Mouse (Mus musculus) spleen, postnatal 14 days (tissue): ENCODE measurements around the gene Tpst2.

Experiments used
- DNase-seq, 2 experiments: peaks; one replicate each; pipeline ENCODE4 v3.0.0; 2021 to 2022; ENCODE audit warnings: low spot score in 2 of 2

Tpst2 gene

DNA sequence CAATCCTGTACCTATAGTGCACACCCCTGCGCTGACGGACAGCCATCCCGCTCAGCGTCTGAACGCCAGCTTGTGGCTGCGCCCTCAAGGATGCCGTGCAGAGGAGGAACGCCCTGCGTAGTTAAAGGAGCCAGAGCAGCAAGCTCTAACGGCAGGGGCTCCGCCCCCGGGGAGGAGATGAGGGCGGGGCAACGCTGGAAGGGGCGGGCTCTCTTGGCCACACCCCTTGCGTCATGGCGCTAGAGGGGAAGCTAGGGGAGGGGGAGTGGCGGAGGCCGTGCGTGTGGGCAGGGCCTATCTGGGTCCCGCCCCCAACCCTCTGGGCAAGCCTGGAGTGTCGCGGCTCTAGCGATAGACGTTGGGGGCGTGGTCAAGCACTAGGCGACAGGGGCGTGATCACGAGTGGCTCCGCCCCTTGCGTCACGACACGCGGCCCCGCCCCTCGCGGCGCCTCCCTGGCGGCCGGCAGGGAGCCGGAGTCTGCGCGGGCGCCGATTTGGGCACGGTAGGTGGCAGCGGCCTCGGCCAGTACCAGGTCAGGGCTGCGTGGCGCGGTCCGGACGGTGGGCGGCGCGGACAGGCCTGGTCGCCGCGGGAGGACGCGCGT lies at the start of gene Tpst2:
Gene Tpst2, plus strand, starts transcription at position 425 of the 607 bp plus-strand sequence.
- peak; percentile 100 for DNase-seq

GRCm38 (mm10) chr5:112227354-112227753 lies 49.1 kb upstream of the Tpst2 start:
- no peak for DNase-seq

GRCm38 (mm10) chr5:112227898-112228239 lies 48.6 kb upstream of the Tpst2 start:
- DNase-seq, result no peak

DNA sequence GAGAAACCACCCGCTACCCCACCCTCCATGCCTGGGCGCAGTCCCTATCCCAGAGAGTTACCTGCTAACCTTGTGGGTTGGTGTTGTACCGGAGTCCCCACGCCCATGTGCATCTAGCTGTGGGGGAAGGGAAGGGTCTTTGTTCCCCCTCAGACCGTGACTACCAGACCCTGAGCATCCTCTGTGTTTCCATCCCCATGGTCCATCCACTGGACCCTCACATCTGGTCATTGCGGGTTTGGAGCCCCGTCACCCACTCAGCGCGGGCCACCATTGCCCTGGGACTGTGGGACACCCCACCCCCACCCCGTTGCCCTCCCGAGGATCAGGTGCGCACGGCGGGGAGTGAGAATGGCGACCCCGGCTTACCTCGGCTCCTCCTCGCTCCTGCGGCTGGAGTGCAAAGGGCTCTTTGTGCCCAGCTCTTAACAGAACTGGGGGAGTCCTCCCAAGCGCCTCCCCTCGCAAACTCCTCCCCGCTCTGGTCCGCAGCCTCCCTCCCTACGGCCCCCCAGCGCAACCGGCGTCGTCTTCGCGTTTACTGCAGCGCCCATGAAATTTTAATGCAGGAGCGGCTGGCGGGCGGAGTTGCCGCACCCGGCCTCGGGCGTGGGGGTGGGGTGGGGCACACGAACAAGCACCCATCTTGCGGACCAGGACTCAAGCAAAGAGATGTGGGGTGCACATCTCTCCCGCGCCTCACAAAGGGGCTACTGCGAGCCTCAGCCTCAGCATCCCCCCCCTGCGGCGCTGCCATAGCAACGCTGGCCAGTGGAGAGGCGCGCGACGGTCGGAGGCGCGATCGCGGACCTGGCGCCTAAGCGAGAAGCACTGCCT lies 48.0 kb upstream of the Tpst2 start:
- DNase-seq, result no peak

- DNase-seq, result no peak
Measured at GRCm38 (mm10) chr5:112235806-112236205, 40.7 kb upstream of the Tpst2 start.

DNA sequence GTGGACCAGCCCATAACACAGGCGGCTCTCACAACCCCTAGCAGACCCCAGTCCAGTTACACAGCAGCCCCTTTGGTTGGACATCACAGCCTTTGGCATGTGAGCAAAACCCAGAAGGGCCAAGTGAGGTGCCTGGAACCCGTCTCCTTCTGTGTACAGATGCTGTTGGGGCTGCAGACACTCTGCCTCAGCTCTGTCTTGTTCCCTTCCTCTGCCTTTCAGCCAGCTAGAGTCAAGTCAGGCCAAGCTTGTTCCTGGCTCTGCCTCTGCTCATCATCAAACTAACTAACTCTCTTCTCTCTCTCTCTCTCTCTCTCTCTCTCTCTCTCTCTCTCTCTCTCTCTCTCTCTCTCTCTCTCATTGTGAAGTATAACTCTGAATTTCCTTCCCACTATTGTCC lies 39.9 kb upstream of the Tpst2 start:
- DNase-seq, result no peak

DNA sequence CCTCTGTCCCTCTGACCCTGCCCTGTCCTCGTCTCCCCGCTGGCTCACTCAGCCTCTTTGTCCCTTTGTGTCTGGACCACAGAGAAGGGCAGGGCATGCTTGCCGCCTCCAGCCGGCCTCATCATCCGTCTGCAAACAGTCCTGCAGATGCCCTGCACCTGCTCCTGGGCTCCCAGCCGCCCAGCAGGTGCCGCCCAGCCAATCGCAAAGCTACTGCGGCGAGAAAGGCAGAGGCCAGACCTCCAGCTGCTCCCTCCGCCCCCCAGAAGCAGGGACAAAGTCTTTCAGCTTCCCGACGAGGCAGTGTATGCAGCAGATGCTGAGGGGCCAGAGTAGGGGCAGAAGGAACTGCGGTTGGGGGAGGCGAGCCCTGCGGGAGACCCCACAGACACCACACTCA lies 39.1 kb upstream of the Tpst2 start:
- no peak for DNase-seq

GRCm38 (mm10) chr5:112237866-112238570 lies 38.5 kb upstream of the Tpst2 start:
- no peak for DNase-seq

DNA sequence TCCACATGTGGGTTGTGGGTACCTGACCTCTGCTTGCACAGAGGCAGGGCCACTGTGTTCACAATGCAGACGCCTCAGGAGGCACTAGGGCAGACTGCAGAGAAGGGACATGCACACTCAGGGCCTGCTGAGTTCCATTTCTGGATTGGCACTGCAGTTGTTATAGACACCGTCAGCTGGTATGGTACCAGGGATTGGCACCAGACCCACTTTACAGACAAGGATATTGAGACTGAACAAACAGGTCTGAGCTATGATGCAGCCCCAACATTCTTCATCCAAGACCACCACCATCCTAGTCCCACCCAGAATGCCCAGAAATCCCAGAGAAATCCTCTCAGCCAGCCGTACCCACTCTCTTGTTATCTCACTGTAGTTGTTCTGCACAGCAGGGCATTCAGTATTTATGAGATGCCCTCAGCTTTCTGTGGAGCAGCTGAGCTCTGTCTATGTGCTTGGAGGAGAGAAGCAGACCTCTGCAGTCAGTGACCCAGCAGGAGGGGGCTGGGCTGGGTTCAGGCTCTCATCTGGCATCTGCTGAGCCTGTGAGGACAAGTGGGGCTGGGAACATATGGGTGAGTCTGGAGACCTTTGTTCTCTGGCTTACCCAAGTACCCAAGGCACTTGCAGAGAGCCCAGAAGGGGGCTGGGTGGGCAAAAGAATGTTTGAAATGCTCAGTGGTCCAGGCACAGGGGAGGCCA lies 37.6 kb upstream of the Tpst2 start:
- DNase-seq, result no peak

- peak; percentile 70 to 81 for DNase-seq
Measured at GRCm38 (mm10) chr5:112240761-112241160, 35.7 kb upstream of the Tpst2 start.

GRCm38 (mm10) chr5:112241849-112242248 lies 34.6 kb upstream of the Tpst2 start:
- DNase-seq, result no peak

DNA sequence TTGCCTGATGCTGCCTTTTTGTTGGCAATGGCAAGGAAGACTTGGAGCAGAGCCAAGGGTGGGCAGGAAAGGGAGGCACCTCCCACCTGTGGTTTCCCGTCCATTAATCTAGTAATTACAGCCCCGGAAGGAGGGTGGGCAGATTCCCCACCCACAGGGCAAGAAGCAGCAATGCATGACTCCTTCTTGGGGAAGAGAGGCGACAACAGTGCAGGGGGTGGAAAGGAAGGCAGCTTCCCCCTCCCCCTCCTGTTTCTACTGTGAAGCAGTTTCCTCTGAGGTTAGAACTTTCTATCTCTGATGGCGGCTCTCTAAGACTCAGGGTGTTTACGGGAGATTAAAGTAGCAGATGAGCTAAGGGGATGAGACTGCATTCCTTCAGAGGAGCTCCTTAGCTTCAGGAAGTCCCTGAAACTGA lies 34.1 kb upstream of the Tpst2 start:
- DNase-seq, result no peak

DNA sequence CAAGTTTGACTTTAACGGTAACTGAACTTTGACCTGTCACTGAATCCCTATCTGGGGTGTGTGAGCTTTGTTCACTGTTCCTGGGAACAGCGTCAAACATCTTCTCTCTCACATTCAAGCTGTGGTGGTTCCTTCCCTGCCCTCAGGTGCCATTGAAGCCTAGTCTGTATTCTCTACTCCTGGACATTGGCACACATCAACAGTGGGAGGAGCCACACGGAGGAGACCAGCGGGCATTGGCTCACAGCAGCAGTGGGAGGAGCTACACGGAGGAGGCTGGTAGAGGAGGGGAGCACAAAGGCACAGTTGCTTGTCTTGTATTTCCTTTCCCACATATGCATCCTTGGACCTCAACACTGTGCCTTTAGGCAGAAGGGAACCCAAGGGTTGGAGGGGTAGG lies 33.5 kb upstream of the Tpst2 start:
- DNase-seq, result no peak

GRCm38 (mm10) chr5:112243539-112244274 lies 32.8 kb upstream of the Tpst2 start:
- no peak for DNase-seq

- DNase-seq, result no peak
Measured at GRCm38 (mm10) chr5:112244275-112244562, 32.3 kb upstream of the Tpst2 start.

DNA sequence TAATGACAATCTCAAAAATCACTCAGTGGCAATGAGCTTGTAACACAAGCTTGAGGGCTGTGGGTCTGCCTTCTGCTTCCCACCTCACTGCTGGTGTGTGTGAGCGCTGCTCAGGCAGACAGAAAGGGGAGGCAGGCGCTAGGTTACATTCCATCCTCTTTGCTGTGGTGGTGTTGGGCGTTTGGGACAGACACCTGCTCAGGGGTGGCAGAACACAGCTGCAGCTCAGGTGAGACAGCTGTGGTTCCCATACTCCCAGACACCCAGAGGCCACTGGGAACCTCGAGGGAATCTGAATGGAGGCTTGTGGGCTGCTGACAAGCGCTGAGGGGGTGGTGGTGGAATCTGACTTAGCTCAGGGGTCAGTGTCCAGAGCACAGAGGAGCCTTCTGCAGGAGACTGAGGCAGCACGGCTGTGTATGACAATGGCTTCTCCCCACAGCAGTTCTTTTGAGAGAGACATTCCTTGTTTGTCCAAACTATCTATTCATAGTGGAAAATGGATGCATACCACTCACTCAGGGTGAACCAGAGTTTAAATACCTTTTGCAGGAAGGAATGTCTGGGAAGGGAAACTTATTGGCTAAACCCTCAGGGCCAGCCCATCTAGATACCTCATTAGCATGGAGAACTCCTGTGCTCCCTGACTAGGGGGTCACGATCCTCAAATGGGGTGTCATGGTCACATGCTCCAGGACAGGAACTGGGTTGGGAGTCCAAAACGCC lies 31.4 kb upstream of the Tpst2 start:
- DNase-seq, result no peak

DNA sequence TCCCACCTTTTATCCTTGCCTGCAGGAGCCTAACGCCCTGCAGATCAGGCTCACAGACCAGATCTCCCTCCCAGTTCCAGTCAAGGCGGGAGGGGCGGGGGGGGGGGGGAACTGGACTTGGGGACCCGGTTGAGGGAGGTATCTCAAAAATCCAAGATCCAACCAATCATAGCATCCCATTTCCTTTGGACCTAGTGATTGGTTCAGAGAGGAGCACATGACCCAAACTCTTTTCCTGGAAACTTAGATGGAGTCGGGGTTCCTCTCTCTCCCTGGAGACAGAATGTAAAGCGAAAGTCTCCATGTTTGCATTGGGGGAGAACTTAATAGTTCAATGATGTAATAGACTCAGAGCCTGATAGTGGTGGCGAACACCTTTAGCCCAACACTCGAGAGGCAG lies 29.1 kb upstream of the Tpst2 start:
- DNase-seq, result no peak

DNA sequence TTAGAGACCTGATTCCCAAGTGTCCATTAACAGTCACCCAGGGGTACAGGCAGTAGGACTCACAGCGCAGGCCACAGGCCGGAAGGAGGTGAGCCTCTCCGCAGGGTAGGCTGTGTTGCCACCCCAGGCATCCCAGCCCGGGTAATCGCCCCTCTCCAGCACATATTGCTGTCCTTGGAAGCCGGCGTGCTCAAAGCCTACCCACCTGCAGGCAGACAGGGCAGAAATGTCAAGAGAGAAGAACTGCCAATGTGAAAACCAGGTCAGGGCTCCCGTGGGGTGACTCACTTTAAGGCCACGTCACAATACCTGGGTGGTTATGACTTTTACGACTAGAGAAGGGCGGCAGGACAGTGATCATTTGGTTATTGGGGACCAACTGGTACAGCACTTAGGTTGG lies 27.4 kb upstream of the Tpst2 start:
- no peak for DNase-seq

- DNase-seq, result no peak
Measured at GRCm38 (mm10) chr5:112252400-112252799, 24.1 kb upstream of the Tpst2 start, which contains the start of gene Cryba4. Gene Cryba4, minus strand, starts transcription at chr5:112252518.

DNA sequence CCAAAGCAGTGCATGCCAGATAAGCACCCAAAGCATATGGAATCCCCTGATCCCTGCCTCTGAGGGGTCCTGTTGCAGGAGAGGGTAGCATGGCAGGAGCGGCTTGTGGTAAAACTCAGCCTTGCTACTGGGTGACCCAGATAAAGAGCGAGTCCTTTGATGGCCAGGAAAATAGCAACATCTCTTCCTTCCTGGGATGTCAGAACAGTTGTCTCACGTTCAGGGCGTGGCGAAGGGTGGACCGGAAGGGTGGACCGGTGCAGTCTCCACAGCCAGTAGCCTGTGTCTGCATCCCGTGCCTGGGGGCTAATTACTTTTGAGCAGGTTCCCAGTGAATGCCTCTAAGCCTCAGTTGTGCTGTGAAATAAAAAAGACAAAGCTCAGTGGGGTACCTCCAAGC lies 23.3 kb upstream of the Tpst2 start:
- DNase-seq, result no peak

GRCm38 (mm10) chr5:112254282-112254806 lies 22.1 kb upstream of the Tpst2 start:
- no peak for DNase-seq
